28 mouse cellular contexts compared by ENCODE assay signal in the genomic region with DNA sequence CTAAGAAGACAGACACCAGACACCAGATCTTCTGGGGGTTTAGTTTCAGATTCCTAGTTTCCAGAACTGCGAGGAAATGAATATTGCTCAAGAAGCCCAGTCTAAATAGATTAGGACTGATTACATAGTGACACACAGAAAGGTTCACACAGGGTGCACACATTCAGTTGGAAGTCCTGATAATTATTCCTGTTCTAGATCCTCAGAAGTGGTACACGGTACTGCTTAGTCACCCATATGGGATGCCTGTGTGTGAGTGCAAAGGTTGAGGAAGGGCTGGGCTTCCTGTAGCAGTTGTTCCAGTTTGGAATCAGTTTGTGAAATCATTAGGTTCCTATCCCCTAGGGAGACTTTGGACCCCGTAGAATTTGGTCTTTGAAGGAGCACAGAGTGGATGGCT. TPM values are rescaled to one million over a fixed set of nuclear protein-coding genes. Genes with fewer than 3 reads are reported as not detected.
DNase-seq lines count a peak whose midpoint lies in the region; ATAC-seq and TF ChIP-seq lines count a peak whose summit lies in the region.
"Had no signal": no experiment of that assay in that cellular context is flagged by ENCODE, and none has a peak within 500 bp of the region (broad histone marks: within the 10 kb centered on the region; RNA-seq: fewer than 3 reads in every experiment).

No protein-coding gene starts in this region.

- no peak for TF ChIP-seq POLR2A in lung, adult 2 months (IDR thresholded peaks at IDR 0.05; ENCODE audit: borderline replicate concordance, extremely low read depth, low read depth, low read length)
- TF ChIP-seq POLR2A in thymus, adult 2 months (IDR thresholded peaks at IDR 0.05; ENCODE audit: control insufficient read depth, extremely low read depth, insufficient read depth, low read length, poor library complexity) = no peak

- H3K9me3 ChIP-seq in kidney, embryonic 16.5 days (ENCODE audit: low read length) = no peaks in the 10 kb centered on the region
- H3K9me3 ChIP-seq in lung, postnatal 0 days (ENCODE audit: low read length) = no peaks in the 10 kb centered on the region
- H3K9me3 ChIP-seq in intestine, postnatal 0 days (ENCODE audit: control insufficient read depth) = no peaks in the 10 kb centered on the region
- H3K9me3 ChIP-seq: forebrain, embryonic 15.5 days; heart, embryonic 13.5 days; hindbrain, embryonic 15.5 days; limb, embryonic 10.5 days; limb, embryonic 15.5 days; liver, embryonic 13.5 days; stomach, embryonic 15.5 days had no signal

- DNase-seq in kidney, postnatal 25 days = no peak
- peak; percentile 35 for DNase-seq in lung, postnatal 0 days (ENCODE audit: low spot score)
- no peak for DNase-seq in lung, adult 2 months
- DNase-seq in thymus, adult 2 months = no peak
- no peak for DNase-seq in testis, postnatal 14 days (ENCODE audit: low spot score)
- DNase-seq: adrenal gland, adult 8-10 months; cerebellum, adult 8-10 months; cerebellum, postnatal 36 days; gastrocnemius, postnatal 25 days; heart, postnatal 10 days; kidney, postnatal 10 days; layer of hippocampus, adult 9-11 months; liver, embryonic 13.5 days; right cerebral cortex, postnatal 25 days; thymus, postnatal 4 days had no signal

- H3K4me2 ChIP-seq in kidney, embryonic 16.5 days (replicated peaks; ENCODE audit: low read depth, low read length) = no peak overlapping the region
- 0 out of 2 replicates have a peak overlapping the region, but pooled peaks have one; percentile 2 for H3K4me2 ChIP-seq in lung, postnatal 0 days (replicated peaks; ENCODE audit: low read depth, low read length)
- H3K4me2 ChIP-seq in intestine, postnatal 0 days (replicated peaks; ENCODE audit: low read depth) = no peak overlapping the region
- H3K4me2 ChIP-seq: forebrain, embryonic 15.5 days; hindbrain, embryonic 15.5 days; limb, embryonic 15.5 days; liver, embryonic 13.5 days; midbrain, embryonic 11.5 days; stomach, embryonic 15.5 days had no signal

- no peak overlapping the region for H3K4me3 ChIP-seq in kidney, embryonic 16.5 days (ENCODE audit: low read length)
- H3K4me3 ChIP-seq in lung, postnatal 0 days (ENCODE audit: low read depth, low read length) = no peak overlapping the region
- no peak overlapping the region for H3K4me3 ChIP-seq in lung, adult 2 months (replicated peaks; ENCODE audit: extremely low read depth, low read depth, low read length)
- H3K4me3 ChIP-seq in intestine, postnatal 0 days (ENCODE audit: low read depth, low read length) = no peak overlapping the region
- no peak overlapping the region for H3K4me3 ChIP-seq in thymus, adult 2 months (ENCODE audit: control insufficient read depth, insufficient read depth, low read length)
- H3K4me3 ChIP-seq: forebrain, embryonic 15.5 days; heart, embryonic 13.5 days; hindbrain, embryonic 15.5 days; limb, embryonic 10.5 days; limb, embryonic 15.5 days; liver, embryonic 13.5 days; stomach, embryonic 15.5 days had no signal

- H3K9ac ChIP-seq in kidney, embryonic 16.5 days (replicated peaks; ENCODE audit: low read length) = no peak overlapping the region
- H3K9ac ChIP-seq in lung, postnatal 0 days (replicated peaks; ENCODE audit: low read depth) = no peak overlapping the region
- no peak overlapping the region for H3K9ac ChIP-seq in intestine, postnatal 0 days (ENCODE audit: low read depth, low read length)
- H3K9ac ChIP-seq: forebrain, embryonic 15.5 days; heart, embryonic 13.5 days; hindbrain, embryonic 15.5 days; limb, embryonic 15.5 days; liver, embryonic 13.5 days; stomach, embryonic 15.5 days had no signal

- H3K27ac ChIP-seq in kidney, embryonic 16.5 days (ENCODE audit: low read length) = no peak overlapping the region; the same call in 1 of the 2 replicates
- H3K27ac ChIP-seq in lung, postnatal 0 days (ENCODE audit: low read length) = no peak overlapping the region
- no peak overlapping the region for H3K27ac ChIP-seq in intestine, postnatal 0 days (ENCODE audit: low read depth, low read length)
- no peak overlapping the region for H3K27ac ChIP-seq in thymus, adult 2 months (ENCODE audit: control insufficient read depth, insufficient read depth, low read length)
- H3K27ac ChIP-seq: forebrain, embryonic 15.5 days; heart, embryonic 13.5 days; hindbrain, embryonic 15.5 days; limb, embryonic 10.5 days; limb, embryonic 15.5 days; liver, embryonic 13.5 days; stomach, embryonic 15.5 days had no signal

- H3K27me3 ChIP-seq in kidney, embryonic 16.5 days (ENCODE audit: insufficient read depth, low read length) = no peaks in the 10 kb centered on the region
- no peaks in the 10 kb centered on the region for H3K27me3 ChIP-seq in lung, postnatal 0 days (replicated peaks; ENCODE audit: insufficient read depth, low read length)
- H3K27me3 ChIP-seq in intestine, postnatal 0 days (replicated peaks; ENCODE audit: control insufficient read depth, insufficient read depth, low read length) = no peaks in the 10 kb centered on the region
- H3K27me3 ChIP-seq in thymus, adult 2 months (ENCODE audit: control insufficient read depth, insufficient read depth, low read length) = no peaks in the 10 kb centered on the region; the same call in 1 of the 2 replicates
- H3K27me3 ChIP-seq: forebrain, embryonic 15.5 days; heart, embryonic 13.5 days; hindbrain, embryonic 15.5 days; limb, embryonic 15.5 days; liver, embryonic 13.5 days; stomach, embryonic 15.5 days had no signal

- 63% methylated on average over 3 of the region's 3 CpGs for WGBS in kidney, embryonic 16.5 days
- 18% methylated on average over 3 of the region's 3 CpGs for WGBS in lung, postnatal 0 days
- WGBS in lung, adult 2 months = 26% methylated on average over 3 of the region's 3 CpGs
- WGBS in intestine, postnatal 0 days = 38% methylated on average over 3 of the region's 3 CpGs
- WGBS in thymus, adult 2 months = 91% methylated on average over 3 of the region's 3 CpGs

- no peak for TF ChIP-seq CTCF in lung, postnatal 0 days (IDR thresholded peaks at IDR 0.05)
- TF ChIP-seq CTCF in lung, adult 2 months (IDR thresholded peaks at IDR 0.05; ENCODE audit: insufficient read depth, low read length) = no peak
- no peak for TF ChIP-seq CTCF in intestine, postnatal 0 days (IDR thresholded peaks at IDR 0.05; ENCODE audit: low read depth)
- TF ChIP-seq CTCF in thymus, adult 2 months (IDR thresholded peaks at IDR 0.05; ENCODE audit: borderline replicate concordance, control insufficient read depth, extremely low read depth, insufficient read depth, low read length, poor library complexity) = no peak

- no peak for TF ChIP-seq EP300 in lung, postnatal 0 days (IDR thresholded peaks at IDR 0.05)

- H3K36me3 ChIP-seq in kidney, embryonic 16.5 days (ENCODE audit: insufficient read depth, low read length) = no peaks in the 10 kb centered on the region
- H3K36me3 ChIP-seq in lung, postnatal 0 days (ENCODE audit: insufficient read depth, low read length) = no peaks in the 10 kb centered on the region
- H3K36me3 ChIP-seq in intestine, postnatal 0 days (ENCODE audit: control insufficient read depth, insufficient read depth) = no peaks in the 10 kb centered on the region
- no peaks in the 10 kb centered on the region for H3K36me3 ChIP-seq in thymus, adult 2 months (ENCODE audit: control insufficient read depth, insufficient read depth, low read length)
- H3K36me3 ChIP-seq: forebrain, embryonic 15.5 days; heart, embryonic 13.5 days; hindbrain, embryonic 15.5 days; limb, embryonic 10.5 days; limb, embryonic 15.5 days; liver, embryonic 13.5 days; stomach, embryonic 15.5 days had no signal

- 0 out of 2 replicates have a peak, but pooled peaks have one; percentile 35 for ATAC-seq in kidney, embryonic 16.5 days (ENCODE audit: low FRiP score, low TSS enrichment)
- peak; percentile 68 for ATAC-seq in lung, postnatal 0 days
- ATAC-seq in intestine, postnatal 0 days = peak; percentile 43; the same call in 1 of the 2 replicates
- ATAC-seq: activated CD4-positive, CD25-positive, alpha-beta regulatory T cell, adult 4 months; forebrain, embryonic 15.5 days; midbrain, embryonic 16.5 days had no signal

- no peaks in the 10 kb centered on the region; the same call in 1 of the 2 replicates for H3K4me1 ChIP-seq in kidney, embryonic 16.5 days (ENCODE audit: insufficient read depth, low read length)
- peaks cover 6% of the 10 kb centered on the region; the same call in 1 of the 2 replicates for H3K4me1 ChIP-seq in lung, postnatal 0 days (ENCODE audit: insufficient read depth, low read depth, low read length)
- peaks cover 3% of the 10 kb centered on the region; the same call in 1 of the 2 replicates for H3K4me1 ChIP-seq in lung, adult 2 months (ENCODE audit: control insufficient read depth, insufficient read depth, low read length)
- H3K4me1 ChIP-seq in intestine, postnatal 0 days (replicated peaks; ENCODE audit: control insufficient read depth, insufficient read depth, low read length) = 0 out of 2 replicates have a peak, but pooled peaks cover 4% of the 10 kb centered on the region
- H3K4me1 ChIP-seq in thymus, adult 2 months (replicated peaks; ENCODE audit: control insufficient read depth, insufficient read depth, low read length) = no peaks in the 10 kb centered on the region
- H3K4me1 ChIP-seq: forebrain, embryonic 15.5 days; hindbrain, embryonic 15.5 days; limb, embryonic 10.5 days; limb, embryonic 15.5 days; liver, embryonic 13.5 days; stomach, embryonic 15.5 days had no signal

RNA-seq across cellular contexts. Expression of a gene that starts 55.1 kb away (rescaled TPM):
- 0.07 TPM in 1 of 2 replicates, not detected in the other for polyA plus RNA-seq in kidney, embryonic 16.5 days (2015; fragmentation: Nextera tagmentation; extraction: Ambion mirVana)
- 0.10 TPM in 1 of 2 replicates, not detected in the other for polyA plus RNA-seq in lung, postnatal 0 days (2015; fragmentation: Nextera tagmentation; extraction: Ambion mirVana)
- polyA plus RNA-seq in lung, adult 2 months (2012; rRNA removed) = 0.11 and 0.18 TPM in 2 replicates
- polyA plus RNA-seq in intestine, postnatal 0 days (2015; fragmentation: Nextera tagmentation; extraction: Ambion mirVana) = 0.08 TPM in 1 of 2 replicates, not detected in the other
- polyA plus RNA-seq in thymus, adult 2 months (2012; rRNA removed) = 0.91 and 1.3 TPM in 2 replicates
- polyA plus RNA-seq: embryonic facial prominence, embryonic 11.5 days; heart, embryonic 13.5 days; hindbrain, embryonic 15.5 days; limb, embryonic 10.5 days; limb, embryonic 15.5 days; liver, embryonic 13.5 days; midbrain, embryonic 11.5 days; midbrain, embryonic 16.5 days; neural tube, embryonic 11.5 days had no signal
